Mouse (Mus musculus) myocyte (in vitro differentiated cells): ENCODE measurements around the gene Ddx23.

Experiments
- MAX ChIP-seq: IDR thresholded peaks from one replicate; pipeline ENCODE4 v1.6.1; 2011; ENCODE audit warnings: low read depth, mild to moderate bottlenecking, control low read depth
- MYOG ChIP-seq, 3 experiments: IDR thresholded peaks; one replicate each; pipeline ENCODE4 v1.6.1; 2011; ENCODE audit warnings: control low read depth in 2 of 3, low read depth in 2 of 3, mild to moderate bottlenecking in 2 of 3; ENCODE audit not compliant: insufficient read length in 2 of 3, control insufficient read depth in 1 of 3, insufficient read depth in 1 of 3
- POLR2A ChIP-seq: IDR thresholded peaks from one replicate; pipeline ENCODE4 v1.6.1; 2011; ENCODE audit warnings: low read depth, mild to moderate bottlenecking, control low read depth, moderate library complexity; ENCODE audit not compliant: insufficient read length
- POLR2AphosphoS2 ChIP-seq: IDR thresholded peaks from one replicate; pipeline ENCODE4 v1.6.1; 2011; ENCODE audit warnings: low read depth, control low read depth; ENCODE audit not compliant: insufficient read length
- USF1 ChIP-seq: IDR thresholded peaks from one replicate; pipeline ENCODE4 v1.6.1; 2011; ENCODE audit warnings: low read depth, mild to moderate bottlenecking, control low read depth, moderate library complexity

DNA sequence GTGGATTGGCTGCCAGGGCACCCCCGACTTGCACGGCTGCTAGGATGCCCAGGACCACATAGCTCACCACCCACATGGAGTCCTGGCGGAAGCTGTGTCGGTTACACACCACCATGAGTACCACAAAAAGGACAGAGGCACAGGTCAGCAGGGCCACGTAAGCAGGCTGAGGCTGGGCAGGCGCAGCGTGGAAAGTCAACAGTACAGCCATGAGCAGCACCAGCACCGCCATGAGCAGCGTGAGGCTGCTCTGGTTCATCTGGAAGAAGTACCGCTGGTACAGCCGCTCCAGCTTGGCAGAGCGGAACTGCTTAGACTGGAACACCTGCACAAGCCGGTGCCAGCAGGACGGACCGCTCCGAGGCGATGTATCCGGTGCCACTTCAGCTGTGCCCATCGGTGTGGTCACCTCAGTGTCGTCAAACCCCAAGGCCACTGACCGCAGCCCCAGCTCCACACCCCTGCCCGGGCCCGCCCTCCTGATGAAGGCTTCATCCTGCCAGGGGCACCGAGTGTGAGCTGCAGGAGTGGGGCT, 58.6 kb downstream of the Ddx23 start:
- TF ChIP-seq MYOG (IDR thresholded peaks at IDR 0.05; ENCODE audit: control insufficient read depth in 1 of 3, insufficient read depth in 1 of 3, insufficient read length in 2 of 3, low read depth in 2 of 3) (no peak), POLR2AphosphoS2 (no peak), USF1 (no peak), MAX (no peak), POLR2A (no peak)
